Mouse (Mus musculus) myocyte (in vitro differentiated cells): ENCODE results near the gene Slc4a10.

ENCODE experiments used
- CEBPB ChIP-seq: IDR thresholded peaks from 2 replicates; pipeline ENCODE4 v1.6.1; 2011; ENCODE audit warnings: mild to moderate bottlenecking, moderate library complexity; ENCODE audit not compliant: poor library complexity, insufficient read depth, severe bottlenecking
- E2F4 ChIP-seq: IDR thresholded peaks from one replicate; pipeline ENCODE4 v1.6.1; 2011; ENCODE audit warnings: mild to moderate bottlenecking, control low read depth, moderate library complexity; ENCODE audit not compliant: insufficient read depth
- MAX ChIP-seq: IDR thresholded peaks from one replicate; pipeline ENCODE4 v1.6.1; 2011; ENCODE audit warnings: low read depth, mild to moderate bottlenecking, control low read depth
- MYOD1 ChIP-seq, 3 experiments: IDR thresholded peaks; one replicate each; pipeline ENCODE4 v1.6.1; 2011; ENCODE audit warnings: control low read depth in 2 of 3, low read depth in 2 of 3, mild to moderate bottlenecking in 2 of 3, moderate library complexity in 1 of 3; ENCODE audit not compliant: insufficient read length in 2 of 3, control insufficient read depth in 1 of 3
- MYOG ChIP-seq, 3 experiments: IDR thresholded peaks; one replicate each; pipeline ENCODE4 v1.6.1; 2011; ENCODE audit warnings: control low read depth in 2 of 3, low read depth in 2 of 3, mild to moderate bottlenecking in 2 of 3; ENCODE audit not compliant: insufficient read length in 2 of 3, control insufficient read depth in 1 of 3, insufficient read depth in 1 of 3
- POLR2A ChIP-seq: IDR thresholded peaks from one replicate; pipeline ENCODE4 v1.6.1; 2011; ENCODE audit warnings: low read depth, mild to moderate bottlenecking, control low read depth, moderate library complexity; ENCODE audit not compliant: insufficient read length
- POLR2AphosphoS2 ChIP-seq: IDR thresholded peaks from one replicate; pipeline ENCODE4 v1.6.1; 2011; ENCODE audit warnings: low read depth, control low read depth; ENCODE audit not compliant: insufficient read length
- REST ChIP-seq: IDR thresholded peaks from one replicate; pipeline ENCODE4 v1.6.1; 2011; ENCODE audit warnings: mild to moderate bottlenecking, control low read depth, moderate library complexity; ENCODE audit not compliant: insufficient read depth, insufficient read length
- SRF ChIP-seq: IDR thresholded peaks from one replicate; pipeline ENCODE4 v1.6.1; 2011; ENCODE audit warnings: low read depth; ENCODE audit not compliant: control insufficient read depth, insufficient read length
- TCF12 ChIP-seq: IDR thresholded peaks from one replicate; pipeline ENCODE4 v1.6.1; 2011; ENCODE audit warnings: mild to moderate bottlenecking, control low read depth; ENCODE audit not compliant: poor library complexity, insufficient read depth, severe bottlenecking
- TCF3 ChIP-seq: IDR thresholded peaks from one replicate; pipeline ENCODE4 v1.6.1; 2011; ENCODE audit warnings: low read depth, control low read depth; ENCODE audit not compliant: insufficient read length
- USF1 ChIP-seq: IDR thresholded peaks from one replicate; pipeline ENCODE4 v1.6.1; 2011; ENCODE audit warnings: low read depth, mild to moderate bottlenecking, control low read depth, moderate library complexity

- no peak for TF ChIP-seq POLR2A
- TF ChIP-seq POLR2AphosphoS2: no peak
- no peak for TF ChIP-seq TCF12
- no peak for TF ChIP-seq CEBPB
- TF ChIP-seq MYOD1 (IDR thresholded peaks at IDR 0.05; ENCODE audit: control insufficient read depth in 1 of 3, insufficient read length in 2 of 3, low read depth in 2 of 3): no peak
- TF ChIP-seq USF1: no peak
- no peak for TF ChIP-seq E2F4
- no peak for TF ChIP-seq REST
- no peak for TF ChIP-seq SRF
- no peak for TF ChIP-seq MAX
- TF ChIP-seq MYOG (IDR thresholded peaks at IDR 0.05; ENCODE audit: control insufficient read depth in 1 of 3, insufficient read depth in 1 of 3, insufficient read length in 2 of 3, low read depth in 2 of 3): no peak
- TF ChIP-seq TCF3: no peak
Observed at GRCm38 (mm10) chr2:62347762-62348161, 301.5 kb downstream of the Slc4a10 start.
